Mouse (Mus musculus): ENCODE data around the gene Brms1.
"Not testable (repeated sequence)": the region's sequence is repeated elsewhere in the genome, so short reads cannot be mapped to it uniquely, and the experiment has no call there.

Brms1 gene

DNA sequence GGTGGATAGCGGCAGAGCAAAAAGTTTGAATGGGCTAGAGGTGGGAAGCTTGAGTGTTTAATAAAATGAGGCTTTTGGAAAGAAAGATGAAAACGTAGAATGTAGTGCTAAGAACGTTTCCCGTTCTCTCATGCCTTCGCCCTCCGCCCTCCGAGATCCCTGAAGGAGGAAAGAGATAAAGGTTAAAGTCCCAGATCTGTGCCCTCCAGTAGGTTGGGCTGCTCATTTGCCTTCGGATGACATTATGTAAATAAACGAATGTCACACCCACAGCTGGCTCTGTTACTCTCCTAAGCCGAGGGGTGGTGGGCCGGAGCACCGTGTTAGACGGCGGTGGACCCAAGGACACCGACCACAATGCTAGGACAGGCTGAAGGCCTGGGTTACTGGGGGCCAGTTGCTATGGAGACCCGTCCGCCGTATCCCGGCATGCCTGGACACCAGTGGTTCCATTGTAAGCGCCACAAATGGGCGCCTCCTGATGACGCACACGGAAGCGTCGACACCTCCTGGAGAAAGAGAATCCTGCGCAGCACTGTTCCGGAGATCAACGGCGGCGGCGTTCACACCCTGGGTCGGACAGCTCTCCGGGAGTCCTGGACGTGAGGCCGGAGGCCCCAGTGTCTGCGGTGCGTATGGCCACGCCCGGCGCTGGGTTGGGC lies at the start of gene Brms1:
Gene Brms1 (plus strand): TSS at position 493 of the 662 bp plus-strand sequence.
- DNase-seq (ENCODE audit: low spot score) = peak; percentile 81

DNA sequence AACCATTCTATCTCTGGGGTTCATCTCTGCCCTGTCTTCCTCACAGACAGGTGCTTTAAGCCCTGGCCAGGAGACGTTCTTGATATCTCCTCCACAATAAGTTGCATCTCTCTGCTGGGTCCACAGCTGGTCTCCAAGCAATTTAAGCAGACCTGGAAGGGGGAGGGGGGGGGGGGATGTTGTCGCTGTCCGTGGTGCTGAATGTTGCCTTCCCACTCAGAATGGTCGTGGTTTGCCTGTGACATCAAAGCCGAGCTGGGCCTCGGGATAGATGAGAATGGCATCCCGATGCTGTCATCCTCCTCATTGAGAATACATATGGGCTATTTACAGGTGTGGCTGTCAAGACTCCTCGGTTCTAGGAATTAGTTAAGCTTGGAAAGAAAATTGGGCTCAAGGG lies 48.8 kb upstream of the Brms1 start:
- DNase-seq (ENCODE audit: low spot score) = no peak

DNA sequence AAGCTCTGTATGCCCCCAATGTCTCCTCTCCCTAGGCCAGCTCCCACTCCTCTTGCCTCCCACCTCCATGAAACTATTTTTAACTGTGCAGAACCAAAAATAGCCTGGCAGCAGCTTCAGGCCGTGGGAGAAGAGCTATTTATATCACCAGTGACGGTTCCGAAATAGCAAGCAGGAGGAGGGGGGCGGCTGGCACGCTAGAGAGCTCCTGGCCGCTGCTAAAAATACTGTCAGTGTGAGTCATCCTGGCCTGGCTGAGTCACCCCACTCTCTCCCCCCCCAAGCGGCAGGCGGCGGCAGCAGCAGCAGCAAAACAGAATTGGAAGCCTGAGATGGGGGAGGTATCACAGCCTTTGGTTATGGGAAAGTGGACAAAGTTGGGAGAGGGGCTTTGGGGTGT lies 48.2 kb upstream of the Brms1 start:
- DNase-seq (ENCODE audit: low spot score) = no peak

DNA sequence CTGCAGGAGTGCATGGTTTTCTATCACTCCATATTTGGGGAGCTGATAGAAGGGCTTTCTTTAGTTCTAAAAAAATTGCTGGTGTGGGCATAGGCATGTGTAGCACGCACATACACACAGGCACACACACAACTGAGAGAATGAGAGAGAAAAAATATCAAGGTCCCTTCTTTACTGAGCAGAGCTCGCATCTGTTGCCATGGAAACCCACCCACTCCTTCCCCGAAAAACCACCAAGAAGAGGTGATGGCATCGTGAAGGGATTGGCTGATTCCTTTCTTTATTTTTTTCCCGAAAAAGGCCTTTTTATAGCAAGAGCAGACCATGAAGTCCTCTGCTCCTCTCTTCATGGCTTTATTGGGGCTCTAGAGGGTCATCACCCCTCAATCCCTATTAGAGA lies 47.1 kb upstream of the Brms1 start:
- no peak for DNase-seq (ENCODE audit: low spot score)

DNA sequence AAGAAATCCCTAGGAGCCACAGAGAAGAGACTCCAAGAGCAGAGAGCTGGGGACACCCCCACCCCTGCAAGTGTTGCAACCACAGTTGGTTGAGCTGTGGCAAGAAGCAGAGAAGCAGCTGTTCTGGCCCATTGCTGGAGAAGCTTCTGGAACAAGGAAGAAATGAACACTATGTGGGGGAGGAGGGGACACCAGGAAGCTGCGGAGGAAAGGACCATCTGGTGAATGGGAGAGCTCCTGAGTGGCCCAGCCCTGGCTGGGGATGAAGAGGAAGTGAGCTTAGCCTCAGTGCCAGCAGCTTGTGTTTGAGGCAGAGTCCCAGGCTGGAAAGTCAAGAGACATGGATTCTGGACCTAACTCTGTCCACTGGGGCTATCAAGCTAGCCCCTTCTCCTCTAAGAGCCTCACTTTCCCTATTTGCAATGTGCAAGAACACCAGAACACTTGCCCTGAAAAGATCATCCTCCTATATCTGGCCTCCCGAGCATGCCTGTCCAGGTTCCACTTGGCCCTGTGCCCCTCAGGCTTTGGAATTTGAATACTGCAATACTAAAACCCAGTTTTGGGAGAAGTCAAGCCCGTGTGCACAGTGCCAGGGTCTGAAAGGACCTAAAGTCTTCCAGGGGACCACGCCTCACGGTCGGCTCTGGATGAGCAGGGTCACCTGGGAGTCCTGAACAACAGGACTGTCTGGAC lies 41.6 kb upstream of the Brms1 start:
- no peak for DNase-seq (ENCODE audit: low spot score)

DNA sequence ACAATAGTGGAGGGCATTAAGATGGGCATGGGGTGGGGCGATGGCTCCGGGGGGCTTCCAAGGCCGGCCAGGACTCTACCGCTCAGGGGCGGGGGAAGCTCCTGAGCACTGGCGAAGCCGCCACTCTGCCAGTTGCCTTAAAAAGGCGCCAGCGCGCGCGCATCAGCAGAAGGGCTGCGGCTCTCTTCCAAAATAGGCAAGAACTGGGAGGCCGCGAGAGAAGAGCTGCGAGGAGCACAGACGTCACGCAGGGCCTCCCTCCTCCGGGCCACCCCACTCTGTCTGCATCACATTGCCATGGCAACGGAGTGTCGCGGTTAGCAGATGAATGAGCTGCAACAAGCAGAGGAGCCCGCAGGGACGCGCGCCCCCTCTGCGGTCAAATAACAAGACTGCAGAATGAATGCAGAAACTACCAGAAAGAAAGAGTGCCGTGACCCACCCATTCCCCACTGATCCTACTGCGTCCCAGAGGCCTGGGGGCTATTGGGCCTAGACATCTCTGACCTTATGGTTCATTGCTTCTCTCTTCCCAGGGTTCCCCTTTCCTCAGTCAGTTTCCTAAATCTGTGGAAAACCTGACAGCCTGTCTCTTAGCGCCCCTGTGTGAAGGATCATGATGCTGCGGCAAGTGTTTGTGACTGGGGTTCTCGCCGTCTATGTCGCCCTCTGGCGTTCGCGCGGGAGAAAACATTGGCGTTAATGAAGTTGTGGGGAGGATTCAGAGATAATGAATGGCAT lies 39.3 kb upstream of the Brms1 start:
- peak; percentile 38 for DNase-seq (ENCODE audit: low spot score)

DNA sequence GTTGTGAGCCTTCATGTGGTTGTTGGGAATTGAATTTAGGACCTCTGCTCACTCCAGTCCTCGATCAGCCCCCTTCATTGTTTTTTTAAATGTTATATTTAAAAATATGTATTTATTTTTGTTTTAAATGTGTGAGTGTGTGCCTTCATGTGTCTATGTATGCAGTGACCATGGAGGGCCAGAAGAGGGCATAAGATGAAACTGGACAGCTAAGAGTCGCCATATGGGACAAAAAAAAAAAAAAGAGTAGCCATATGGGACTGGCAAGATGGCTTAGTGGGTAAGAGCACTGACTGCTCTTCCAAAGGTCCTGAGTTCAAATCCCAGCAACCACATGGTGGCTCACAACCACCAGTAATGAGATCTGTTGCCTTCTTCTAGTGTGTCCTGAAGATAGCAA lies 37.5 kb upstream of the Brms1 start:
- DNase-seq (ENCODE audit: low spot score) = not testable (repeated sequence)

DNA sequence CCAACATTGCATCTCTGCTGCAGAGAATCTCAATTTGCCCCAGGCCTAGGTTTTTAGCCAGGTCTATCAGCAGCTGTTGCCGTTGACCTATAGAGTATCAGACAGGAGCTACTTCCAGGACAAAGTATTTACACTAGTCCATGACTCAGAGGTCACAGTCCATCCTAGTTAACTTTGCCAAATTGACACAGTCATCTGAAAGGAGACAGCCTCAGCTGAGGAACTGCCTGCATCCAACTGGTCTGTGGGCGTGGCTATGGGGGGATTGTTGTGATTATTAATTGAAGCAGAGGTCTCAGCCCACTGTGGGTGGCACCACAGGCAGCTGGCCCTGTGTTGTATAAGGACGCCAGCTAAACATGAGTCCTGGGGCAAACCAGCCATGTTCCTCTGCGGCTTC lies 36.2 kb upstream of the Brms1 start:
- DNase-seq (ENCODE audit: low spot score) = no peak

DNA sequence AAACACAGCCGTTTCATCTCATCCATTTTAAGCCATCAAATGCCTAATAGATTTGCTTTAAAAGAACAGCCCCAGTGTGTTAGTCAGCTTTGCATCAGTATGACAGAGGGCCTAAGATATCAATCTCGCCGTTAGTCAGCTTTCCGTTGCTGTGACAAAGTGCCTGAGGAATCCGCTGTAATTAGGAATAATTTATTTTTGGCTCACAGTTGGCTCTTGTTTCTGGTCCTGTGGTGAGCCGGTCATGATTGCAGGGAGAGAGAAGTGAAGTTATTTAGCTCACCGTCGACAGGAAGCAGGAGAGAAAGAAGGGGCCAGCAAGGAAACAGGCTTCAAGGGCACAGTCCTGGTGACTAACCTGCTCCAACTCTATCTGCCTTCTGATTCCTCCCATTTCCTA lies 28.0 kb upstream of the Brms1 start:
- no peak for DNase-seq (ENCODE audit: low spot score)

DNA sequence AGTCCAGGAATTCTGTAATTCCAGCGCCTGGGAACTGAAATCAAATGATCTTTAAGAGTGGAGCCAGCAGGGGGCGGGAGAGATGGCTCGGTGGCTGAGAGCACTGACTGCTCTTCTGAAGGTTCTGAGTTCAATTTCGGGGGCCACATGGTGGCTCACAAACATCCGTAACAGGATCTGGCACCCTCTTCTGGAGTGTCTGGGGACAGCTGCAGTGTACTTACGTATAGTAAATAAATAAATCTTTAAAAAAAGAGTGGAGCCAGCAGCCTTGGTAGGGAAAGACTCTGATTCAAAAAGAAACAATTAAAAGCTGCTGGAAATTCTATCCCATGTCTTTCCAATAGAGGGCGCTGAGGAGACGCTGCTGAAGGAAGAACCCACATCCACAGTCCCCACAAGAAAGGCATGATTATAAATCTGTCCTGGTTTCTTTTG lies 26.2 kb upstream of the Brms1 start:
- no peak for DNase-seq (ENCODE audit: low spot score)

DNA sequence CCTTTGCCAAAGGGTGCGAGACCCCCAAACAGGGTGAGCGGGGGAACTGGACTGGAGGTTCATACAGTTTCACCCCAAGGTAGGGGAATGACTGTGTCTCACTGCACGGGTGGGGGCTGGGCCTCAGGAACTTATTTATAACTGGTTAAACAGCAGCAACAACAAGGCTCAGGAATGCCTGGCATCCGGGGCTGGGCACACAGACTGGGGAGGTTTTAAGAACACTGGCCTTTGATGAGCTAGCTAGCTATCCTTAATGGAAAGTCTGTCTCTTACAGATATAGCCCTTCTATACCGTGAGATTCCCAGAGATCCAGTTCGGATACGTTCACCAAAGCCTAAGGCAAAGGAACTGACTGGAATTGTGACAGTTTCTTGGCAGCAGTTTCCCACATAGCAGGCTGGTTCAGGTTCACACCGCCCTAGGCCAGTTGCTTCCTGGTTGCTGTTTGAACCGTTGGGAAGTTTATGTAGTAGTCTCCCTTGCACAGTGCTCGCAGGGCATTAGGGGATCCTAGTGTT lies 24.9 kb upstream of the Brms1 start:
- DNase-seq (ENCODE audit: low spot score) = no peak

DNA sequence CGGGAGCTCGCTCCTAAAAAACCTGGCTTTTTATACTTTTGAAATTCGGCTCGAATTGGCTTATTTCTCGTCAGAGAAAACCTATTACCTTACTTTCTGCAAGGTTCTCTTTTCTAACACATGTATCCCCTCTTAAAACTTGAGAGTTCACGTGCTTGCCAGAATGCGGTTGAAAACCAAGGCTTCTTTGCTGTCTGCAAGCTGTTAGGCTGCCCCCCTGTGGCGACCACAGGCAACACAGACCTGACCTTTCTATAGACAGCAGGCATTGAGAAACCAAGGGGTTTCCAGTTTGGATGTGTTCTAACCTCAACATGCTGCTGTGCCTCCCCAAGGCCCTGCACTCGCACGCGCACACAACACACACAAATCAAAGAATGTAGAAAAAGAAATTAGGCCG lies 24.4 kb upstream of the Brms1 start:
- DNase-seq (ENCODE audit: low spot score) = peak; percentile 56

DNA sequence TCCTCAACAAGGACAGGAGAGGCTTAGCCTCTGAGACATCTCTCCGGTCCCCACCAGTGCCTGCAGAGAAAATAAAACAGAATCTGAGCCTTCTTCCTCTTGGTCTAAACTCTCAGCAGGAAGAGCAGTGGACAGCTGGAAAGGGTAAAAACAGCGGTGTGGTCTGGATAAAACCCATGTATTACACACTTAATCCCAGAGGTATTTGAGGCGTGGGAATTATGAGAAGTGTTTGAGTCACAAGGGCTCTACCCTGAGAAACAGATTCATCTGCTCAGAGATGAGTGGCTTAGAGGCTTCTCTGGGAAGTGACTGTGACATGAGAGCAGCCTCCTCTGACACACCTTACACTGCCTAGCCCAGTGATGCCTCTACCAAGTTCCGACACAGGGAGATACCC lies 23.5 kb upstream of the Brms1 start:
- DNase-seq (ENCODE audit: low spot score) = no peak

DNA sequence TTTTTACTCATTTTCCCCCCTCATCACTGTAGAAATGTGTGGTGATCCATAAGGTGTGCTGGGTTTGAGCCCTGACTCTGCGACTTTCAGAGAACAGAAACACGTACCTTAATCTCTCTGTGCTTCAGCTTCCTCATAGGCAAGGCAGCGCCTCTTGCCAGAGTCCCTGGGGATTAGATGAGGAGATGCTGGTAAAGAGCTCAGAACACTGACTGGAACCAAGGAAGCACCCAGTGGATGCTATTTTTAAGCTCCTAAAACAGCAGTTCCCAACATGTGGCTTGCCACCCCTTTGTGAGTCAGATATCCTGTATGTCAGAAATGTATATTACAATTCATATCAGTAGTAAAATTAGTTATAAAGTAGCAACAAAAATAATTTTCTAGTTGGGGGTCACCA lies 23.0 kb upstream of the Brms1 start:
- DNase-seq (ENCODE audit: low spot score) = no peak

DNA sequence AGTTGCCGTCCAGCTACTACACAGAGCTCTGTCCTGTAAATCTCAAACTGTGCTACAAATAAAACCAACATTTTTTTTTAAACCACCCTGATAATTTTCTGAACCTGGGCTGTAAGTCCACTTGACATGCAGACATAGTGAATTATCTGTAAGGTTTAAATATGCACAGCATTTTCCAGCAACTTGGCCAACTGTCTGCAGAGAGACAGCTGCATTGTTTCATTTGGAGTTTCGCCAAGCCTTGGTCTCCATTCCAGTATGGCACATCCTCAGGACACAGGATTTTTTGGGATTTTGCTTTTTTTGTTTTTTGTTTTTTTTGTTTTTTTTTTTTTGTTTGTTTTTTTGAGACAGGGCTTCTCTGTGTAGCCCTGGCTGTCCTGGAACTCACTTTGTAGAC lies 19.7 kb upstream of the Brms1 start:
- no peak for DNase-seq (ENCODE audit: low spot score)

DNA sequence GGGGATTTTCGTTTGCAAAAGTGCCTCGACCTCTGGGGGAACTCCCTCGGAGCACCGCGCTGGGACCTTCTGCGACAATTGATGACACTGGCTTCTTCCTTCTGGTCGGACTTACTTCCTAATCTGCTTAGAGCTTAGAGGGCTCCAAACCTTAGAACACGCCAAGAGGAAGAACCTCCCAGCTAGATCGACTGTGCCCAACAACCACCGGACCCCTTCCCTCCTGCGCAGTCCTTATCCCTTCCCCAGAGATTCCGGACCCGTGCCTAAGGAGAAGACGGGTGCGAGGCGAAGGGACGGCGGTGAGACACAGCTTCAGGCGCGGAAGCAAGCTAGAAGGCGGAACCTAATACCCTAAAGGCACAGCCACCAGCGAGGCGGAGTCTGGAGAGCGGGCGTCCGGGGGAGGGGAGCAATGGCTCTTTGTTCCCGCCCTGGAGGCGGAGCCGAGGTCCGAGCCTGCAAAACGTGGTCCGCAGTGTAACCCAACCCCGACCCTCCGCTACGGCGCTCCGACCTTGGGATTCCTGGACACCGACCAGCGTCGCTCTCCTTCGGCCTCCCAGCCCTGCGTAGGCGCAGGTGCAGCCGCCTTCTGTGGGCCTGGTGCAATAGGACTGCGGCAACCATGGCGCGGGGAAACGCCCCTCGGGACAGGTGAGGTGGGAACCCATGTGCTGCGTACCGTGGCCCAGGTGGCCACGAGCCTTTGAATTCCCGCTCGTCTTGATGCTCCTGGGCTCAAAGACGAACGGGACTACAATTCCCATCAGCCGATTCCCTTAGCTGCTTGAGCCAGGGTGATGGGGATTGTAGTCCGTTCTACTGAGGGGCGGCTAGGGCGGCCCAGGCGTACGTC lies 17.3 kb upstream of the Brms1 start, which contains the start of gene Slc29a2:
Gene Slc29a2 (plus strand): TSS at position 240 of the 859 bp plus-strand sequence.
- DNase-seq (ENCODE audit: low spot score) = peak; percentile 73

DNA sequence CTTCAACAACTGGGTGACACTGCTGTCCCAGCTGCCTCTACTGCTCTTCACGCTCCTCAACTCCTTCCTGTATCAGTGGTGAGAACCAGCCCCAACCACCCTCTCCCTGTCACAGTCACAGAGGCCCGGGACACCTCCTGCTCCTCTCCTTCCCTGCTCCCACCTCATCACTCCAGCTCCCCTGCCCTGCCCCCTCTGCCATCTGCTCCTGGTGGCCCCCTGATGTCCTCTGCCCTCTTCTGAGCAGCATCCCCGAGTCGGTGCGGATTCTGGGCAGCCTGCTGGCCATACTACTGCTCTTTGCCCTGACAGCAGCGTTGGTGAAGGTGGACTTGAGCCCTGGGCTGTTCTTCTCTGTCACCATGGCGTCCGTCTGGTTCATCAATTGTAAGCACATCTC lies 15.0 kb upstream of the Brms1 start:
- no peak for DNase-seq (ENCODE audit: low spot score)

DNA sequence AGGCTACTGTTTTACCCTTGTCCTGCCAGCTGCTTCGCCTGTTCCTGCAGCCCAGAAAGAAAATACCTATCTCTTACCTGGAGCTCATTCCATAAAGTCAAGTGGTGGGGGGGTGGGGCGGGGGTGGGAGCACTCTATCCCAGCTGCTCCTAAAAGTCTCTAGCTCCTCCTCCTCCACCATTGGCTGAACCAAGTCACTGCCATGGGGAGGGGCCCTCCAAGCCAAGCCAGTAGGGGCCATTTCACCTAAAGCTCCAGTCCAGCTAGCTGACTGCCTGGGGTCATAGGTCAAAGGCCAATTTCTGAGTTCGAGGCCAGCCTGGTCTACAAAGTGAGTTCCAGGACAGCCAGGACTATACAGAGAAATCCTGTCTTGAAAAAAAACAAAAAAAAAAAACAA lies 8.5 kb upstream of the Brms1 start:
- no peak for DNase-seq (ENCODE audit: low spot score)

DNA sequence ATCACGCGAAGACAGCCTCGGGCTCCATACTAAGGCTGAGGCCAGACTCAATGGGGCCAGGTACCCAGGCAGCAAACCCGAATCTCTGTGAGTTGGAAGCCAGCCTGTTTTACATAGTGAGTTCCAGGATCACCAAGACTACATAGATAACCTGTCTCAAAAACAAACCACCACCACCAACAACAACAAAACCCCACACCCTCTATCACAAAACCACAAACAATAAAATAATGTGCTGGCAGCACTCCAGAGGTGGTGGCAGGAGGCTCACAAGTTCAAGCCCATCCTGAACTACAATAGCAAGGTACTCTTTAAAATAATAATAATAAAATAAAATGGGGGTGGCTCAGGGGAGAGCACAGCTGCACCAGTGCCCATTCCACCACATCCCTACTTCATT lies 4.6 kb upstream of the Brms1 start:
- no peak for DNase-seq (ENCODE audit: low spot score)

DNA sequence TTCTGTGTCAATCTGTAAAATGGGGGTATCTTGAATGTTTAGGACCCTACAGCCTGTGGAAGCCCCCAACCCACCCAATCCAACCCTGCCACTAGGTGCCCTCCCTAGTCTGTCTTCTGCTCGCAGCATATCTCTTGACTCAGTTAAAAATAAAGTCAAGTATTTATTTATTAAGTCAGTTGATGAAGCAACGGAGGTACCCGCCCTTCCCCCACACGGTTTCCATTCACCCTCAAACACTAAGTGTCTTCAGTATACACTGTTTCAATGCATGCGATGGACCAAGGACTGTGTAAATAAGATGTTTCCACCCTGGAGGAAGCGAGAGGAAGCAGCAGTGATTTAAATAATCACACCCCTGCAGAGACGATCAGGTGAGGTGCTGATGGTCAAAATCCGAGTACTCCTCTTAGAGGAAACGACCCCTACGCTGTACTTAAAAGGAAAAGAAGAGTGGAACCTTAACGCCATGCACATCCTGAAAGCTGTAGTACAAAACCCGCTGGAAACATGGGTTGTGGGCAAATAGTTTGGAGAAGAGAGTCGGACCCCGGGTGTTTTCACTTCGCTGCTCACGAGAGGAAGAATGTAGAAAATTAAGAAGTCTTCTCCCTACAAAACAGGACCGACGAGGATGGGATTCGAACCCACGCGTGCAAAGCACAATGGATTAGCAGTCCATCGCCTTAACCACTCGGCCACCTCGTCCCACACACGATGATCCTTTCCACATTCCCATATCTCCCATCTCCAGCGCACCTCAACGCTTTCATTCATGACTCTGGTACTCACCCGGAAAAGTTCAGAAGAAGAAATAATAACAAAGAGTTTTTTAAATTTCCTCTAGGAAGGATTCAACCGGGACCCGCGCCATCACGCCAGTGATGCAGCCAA lies 3.2 kb upstream of the Brms1 start:
- peak; percentile 27 for DNase-seq (ENCODE audit: low spot score)

DNA sequence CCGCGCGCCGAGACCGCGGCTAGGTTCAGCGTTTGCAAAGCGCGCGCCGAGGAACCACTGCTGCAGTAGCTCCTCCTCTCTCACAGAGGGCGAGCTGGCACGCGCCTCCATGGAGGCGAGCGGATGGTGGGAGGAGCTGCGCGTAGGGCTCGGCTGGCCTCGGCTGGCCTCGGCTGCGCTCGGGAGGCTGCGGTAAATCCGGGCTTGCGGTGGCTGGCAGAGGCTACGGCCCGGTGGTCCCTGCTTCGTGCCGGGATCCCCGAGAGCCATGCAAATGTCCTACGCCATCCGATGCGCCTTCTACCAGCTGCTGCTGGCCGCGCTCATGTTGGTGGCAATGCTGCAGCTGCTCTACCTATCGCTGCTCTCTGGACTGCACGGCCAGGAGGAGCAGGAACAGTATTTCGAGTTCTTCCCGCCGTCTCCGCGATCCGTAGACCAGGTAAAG lies 2.4 kb upstream of the Brms1 start, which contains the start of the genes B4gat1 and AC124502.3:
Gene B4gat1 (plus strand): TSS at position 118 of the 448 bp plus-strand sequence.
Gene AC124502.3 (plus strand): TSS at position 183 of the 448 bp plus-strand sequence.
- peak; percentile 67 for DNase-seq (ENCODE audit: low spot score)

Measured in spleen, adult 12 weeks (tissue).